Mouse (Mus musculus) midbrain, embryonic 16.5 days (tissue): ENCODE data around the gene Nob1. TPM values are rescaled to one million over a fixed set of nuclear protein-coding genes. Genes with fewer than 3 reads are reported as not detected.

Experiments
- ATAC-seq: fragments of 200-750 bp; cut with Nextera tagmentation; 2 replicates; pipeline ENCODE4 v1.8.0; 2017; ENCODE audit warnings: moderate TSS enrichment
- H3K27ac ChIP-seq: fragments of 300-500 bp; sonication (generic); 2 replicates; pipeline ENCODE4 v1.5.1; 2014; ENCODE audit warnings: mild to moderate bottlenecking, low read length, mixed read lengths
- H3K27me3 ChIP-seq: fragments of 300-500 bp; sonication (generic); 2 replicates; pipeline ENCODE4 v1.6.1; 2014; ENCODE audit warnings: low read depth, low read length, mixed read lengths; ENCODE audit not compliant: control insufficient read depth, insufficient read depth
- H3K36me3 ChIP-seq: fragments of 300-500 bp; sonication (generic); 2 replicates; pipeline ENCODE4 v1.6.1; 2014; ENCODE audit warnings: mild to moderate bottlenecking, low read length, moderate library complexity, mixed read lengths; ENCODE audit not compliant: control insufficient read depth, insufficient read depth
- H3K4me1 ChIP-seq: fragments of 300-500 bp; sonication (generic); 2 replicates; pipeline ENCODE4 v1.6.1; 2014; ENCODE audit warnings: mild to moderate bottlenecking, low read length, mixed read lengths; ENCODE audit not compliant: control insufficient read depth, insufficient read depth
- H3K4me2 ChIP-seq: fragments of 300-500 bp; sonication (generic); 2 replicates; pipeline ENCODE4 v1.6.1; 2014; ENCODE audit warnings: mild to moderate bottlenecking, low read length, mixed read lengths
- H3K4me3 ChIP-seq: fragments of 300-500 bp; sonication (generic); 2 replicates; pipeline ENCODE4 v1.5.1; 2014; ENCODE audit warnings: low read depth, mild to moderate bottlenecking, low read length, moderate library complexity, mixed read lengths
- H3K9ac ChIP-seq: fragments of 300-500 bp; sonication (generic); 2 replicates; pipeline ENCODE4 v1.6.1; 2014; ENCODE audit warnings: low read depth, low read length, mixed read lengths
- H3K9me3 ChIP-seq: fragments of 300-500 bp; sonication (generic); replicated peaks from 2 replicates; pipeline ENCODE4 v1.6.1; 2014; ENCODE audit warnings: mild to moderate bottlenecking, low read length, mixed read lengths; ENCODE audit not compliant: control insufficient read depth, poor library complexity, severe bottlenecking
- WGBS: fragments of 180-500 bp; shearing (Covaris S2); extraction: QIAGEN DNeasy Blood & Tissue Kit; methylation state at CpG from one replicate; pipeline ENCODE4 v1.1.7; 2014; 5-methylcytosine and 5-hydroxymethylcytosine counted together
- polyA plus RNA-seq: library from polyadenylated mRNA; unstranded; fragments of >200 nt; fragmentation: Nextera tagmentation; extraction: Ambion mirVana; gene quantifications from 2 replicates; pipeline ENCODE4 v1.2.1, GENCODE M21; 2015

Nob1 gene
- polyA plus RNA-seq, 1 experiment from 2014 or later, result 67.8 TPM

DNA sequence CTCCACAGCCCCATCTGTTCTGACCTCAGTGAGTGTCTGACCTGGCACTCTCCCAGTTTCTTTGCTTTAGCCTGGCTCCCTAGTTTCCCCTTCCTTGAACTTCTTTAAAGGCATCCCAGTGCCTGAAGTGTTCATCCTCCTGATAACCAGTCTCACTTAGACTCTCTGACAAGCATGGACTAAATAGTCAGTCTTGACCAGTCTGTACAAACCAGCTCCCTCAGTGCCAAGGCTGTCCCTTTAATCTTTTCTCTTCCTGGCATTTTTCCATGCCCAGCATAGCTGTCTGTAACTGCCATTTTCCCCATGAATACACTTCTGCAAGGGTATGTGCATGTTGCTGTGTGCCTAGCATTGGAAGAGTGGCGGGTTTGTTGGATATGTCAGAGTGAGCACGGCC, 39.8 kb downstream of the Nob1 start:
- 89% methylated on average over 2 of the region's 2 CpGs for WGBS
- Histone ChIP-seq H3K27ac (no peak overlapping the region), H3K27me3 (no peaks in the 10 kb centered on the region), H3K4me1 (no peaks in the 10 kb centered on the region), H3K4me3 (no peak overlapping the region), H3K9ac (0 out of 2 replicates have a peak overlapping the region, but pooled peaks have one; percentile 6), H3K4me2 (no peak overlapping the region), H3K36me3 (peaks cover 3% of the 10 kb centered on the region; the same call in 1 of the 2 replicates), H3K9me3 (no peaks in the 10 kb centered on the region)
- no peak for ATAC-seq

DNA sequence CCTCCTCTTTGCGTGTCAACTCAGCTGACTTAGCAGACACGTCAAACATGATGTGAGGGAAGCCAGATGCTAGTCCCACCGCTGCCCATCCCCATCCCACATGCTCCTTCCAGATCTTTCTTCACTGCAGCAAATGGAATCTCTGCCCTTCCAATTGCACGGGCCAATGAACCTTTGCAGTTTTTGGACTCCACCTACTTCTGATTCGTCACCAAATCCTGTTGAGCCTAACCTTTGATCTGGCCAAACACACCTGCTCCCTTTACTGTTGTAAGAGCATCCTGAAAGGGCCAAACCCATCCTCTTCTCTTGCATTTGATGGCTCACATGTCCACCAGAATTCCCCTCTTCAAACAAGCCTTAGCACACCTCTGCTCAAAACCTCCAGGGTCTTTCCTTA, 40.2 kb downstream of the Nob1 start:
- H3K27ac ChIP-seq, result no peak overlapping the region
- no peaks in the 10 kb centered on the region for H3K9me3 ChIP-seq
- no peaks in the 10 kb centered on the region for H3K27me3 ChIP-seq
- H3K4me1 ChIP-seq, result no peaks in the 10 kb centered on the region
- no peak for ATAC-seq
- 63% methylated on average over 5 of the region's 5 CpGs for WGBS
- no peak overlapping the region for H3K4me3 ChIP-seq
- H3K4me2 ChIP-seq, result no peak overlapping the region
- no peak overlapping the region for H3K9ac ChIP-seq
- H3K36me3 ChIP-seq, result peaks cover 3% of the 10 kb centered on the region; the same call in 1 of the 2 replicates

DNA sequence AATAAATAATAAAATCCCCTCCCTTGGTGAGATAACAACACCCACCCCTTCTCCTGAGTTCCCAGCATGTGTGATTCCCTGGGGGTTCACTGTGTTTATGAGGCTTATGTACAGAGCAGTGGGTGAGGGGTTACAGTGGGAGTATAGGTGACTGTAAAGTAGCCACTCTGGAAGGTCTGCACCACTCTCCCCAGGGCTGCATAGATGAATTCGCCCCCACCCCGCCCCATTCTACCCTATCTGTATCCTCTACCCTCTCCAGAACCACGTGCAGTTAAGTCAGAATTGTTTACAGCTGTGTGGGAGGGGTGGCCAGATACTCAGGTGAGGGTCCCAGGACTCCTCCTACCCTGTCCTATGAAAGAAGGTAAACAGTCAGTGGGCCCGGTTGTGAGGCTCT, 42.0 kb downstream of the Nob1 start:
- ATAC-seq, result no peak
- no peaks in the 10 kb centered on the region for H3K27me3 ChIP-seq
- H3K36me3 ChIP-seq, result peaks cover 9% of the 10 kb centered on the region; the same call in 1 of the 2 replicates
- H3K9ac ChIP-seq, result no peak overlapping the region
- no peaks in the 10 kb centered on the region for H3K4me1 ChIP-seq
- no peak overlapping the region for H3K27ac ChIP-seq
- H3K9me3 ChIP-seq, result no peaks in the 10 kb centered on the region
- H3K4me2 ChIP-seq, result no peak overlapping the region
- 77% methylated on average over 4 of the region's 4 CpGs for WGBS
- no peak overlapping the region for H3K4me3 ChIP-seq

DNA sequence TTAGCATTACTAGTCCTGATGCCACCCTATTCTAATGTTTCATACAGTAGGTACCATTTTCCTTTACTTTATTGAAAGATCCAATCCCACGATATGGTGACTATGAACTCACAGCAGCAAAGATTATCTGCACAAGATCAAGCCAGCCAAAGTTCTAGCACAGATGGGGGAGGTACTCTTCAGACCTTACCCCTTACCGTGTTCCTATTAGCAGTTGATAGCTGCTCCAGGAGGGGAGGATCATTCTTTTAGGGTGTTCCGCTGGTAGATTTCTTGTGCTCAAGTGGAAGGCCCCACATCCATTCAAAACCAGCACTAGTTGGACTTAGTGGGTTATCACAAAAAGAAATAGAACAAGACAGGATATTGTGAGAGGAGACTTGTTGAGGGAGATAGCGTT, 43.2 kb downstream of the Nob1 start:
- 95% methylated on average over 4 of the region's 4 CpGs for WGBS
- no peaks in the 10 kb centered on the region for H3K27me3 ChIP-seq
- no peaks in the 10 kb centered on the region for H3K9me3 ChIP-seq
- H3K4me2 ChIP-seq, result no peak overlapping the region
- H3K4me1 ChIP-seq, result no peaks in the 10 kb centered on the region
- no peak overlapping the region for H3K9ac ChIP-seq
- H3K27ac ChIP-seq, result no peak overlapping the region
- peaks cover 9% of the 10 kb centered on the region; the same call in 1 of the 2 replicates for H3K36me3 ChIP-seq
- H3K4me3 ChIP-seq, result no peak overlapping the region
- no peak for ATAC-seq

DNA sequence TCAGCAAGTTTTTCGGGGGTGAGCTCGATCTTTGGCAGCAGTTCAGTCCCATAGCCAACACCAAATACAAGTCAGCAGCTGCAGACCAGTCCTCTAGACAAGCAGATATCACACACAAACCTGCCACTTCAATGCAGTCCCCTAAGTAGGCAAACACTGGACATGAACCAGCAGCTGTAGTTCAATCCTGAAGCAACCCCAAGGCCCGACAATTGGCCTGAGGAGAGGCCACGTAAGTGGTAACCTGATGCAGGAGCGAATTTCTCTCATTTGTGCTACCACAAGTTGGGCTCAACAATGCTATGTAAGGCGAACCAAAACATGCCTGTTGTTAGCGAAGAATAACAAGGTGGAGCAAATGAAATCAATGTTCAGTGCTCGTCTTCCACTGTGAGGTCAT, 44.1 kb downstream of the Nob1 start:
- Histone ChIP-seq H3K36me3 (peaks cover 9% of the 10 kb centered on the region; the same call in 1 of the 2 replicates), H3K27ac (no peak overlapping the region), H3K9me3 (no peaks in the 10 kb centered on the region), H3K9ac (no peak overlapping the region), H3K4me2 (no peak overlapping the region), H3K4me1 (no peaks in the 10 kb centered on the region), H3K4me3 (no peak overlapping the region), H3K27me3 (no peaks in the 10 kb centered on the region)
- ATAC-seq, result no peak
- WGBS, result 95% methylated on average over 8 of the region's 8 CpGs

DNA sequence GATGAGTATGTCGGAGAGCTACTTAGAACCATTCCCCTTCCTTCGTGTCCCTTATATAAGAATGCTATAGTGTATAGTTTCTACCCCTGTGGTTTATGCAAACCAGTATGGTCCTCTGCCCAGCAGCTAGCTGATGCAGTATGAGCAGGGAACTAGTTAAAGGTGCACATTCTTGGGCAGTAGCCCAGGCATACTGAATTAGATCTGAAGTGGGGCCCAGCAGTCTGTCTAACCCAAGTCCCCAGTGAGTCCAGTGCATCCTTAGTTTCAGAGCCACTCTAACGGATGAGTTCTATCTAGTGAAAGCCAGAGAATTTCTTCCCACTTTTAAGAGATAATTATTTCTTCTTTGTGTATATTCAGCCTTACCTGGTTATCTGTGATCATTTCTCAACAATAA, 47.5 kb downstream of the Nob1 start:
- Histone ChIP-seq H3K4me2 (no peak overlapping the region), H3K36me3 (peaks cover 10% of the 10 kb centered on the region; the same call in 1 of the 2 replicates), H3K9ac (no peak overlapping the region), H3K4me3 (no peak overlapping the region), H3K27ac (no peak overlapping the region), H3K9me3 (no peaks in the 10 kb centered on the region), H3K27me3 (no peaks in the 10 kb centered on the region), H3K4me1 (no peaks in the 10 kb centered on the region)
- 94% methylated on average over 3 of the region's 3 CpGs for WGBS
- ATAC-seq, result no peak

DNA sequence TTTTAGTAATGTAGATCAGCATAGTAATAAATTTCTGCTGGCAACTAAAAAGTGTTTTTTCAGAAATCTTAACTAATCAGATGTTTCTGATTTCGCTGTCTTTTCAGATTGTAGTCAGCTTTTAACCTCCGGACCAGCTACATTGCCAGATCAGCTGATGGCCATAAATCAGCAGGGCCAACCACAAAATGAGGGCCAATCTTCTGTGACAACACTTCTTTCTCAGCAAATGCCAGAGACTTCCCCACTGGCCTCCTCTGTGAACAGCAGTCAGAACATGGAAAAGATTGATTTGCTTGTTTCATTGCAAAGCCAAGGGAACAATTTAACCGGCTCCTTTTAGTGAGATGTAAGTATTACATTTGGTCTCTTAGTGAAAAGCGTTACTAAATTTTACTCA, 54.5 kb downstream of the Nob1 start:
- H3K27me3 ChIP-seq, result no peaks in the 10 kb centered on the region
- no peaks in the 10 kb centered on the region for H3K9me3 ChIP-seq
- peaks cover 36% of the 10 kb centered on the region for H3K36me3 ChIP-seq
- H3K4me1 ChIP-seq, result no peaks in the 10 kb centered on the region
- no peak overlapping the region for H3K4me3 ChIP-seq
- WGBS, result 93% methylated on average over 4 of the region's 4 CpGs
- H3K9ac ChIP-seq, result no peak overlapping the region
- H3K4me2 ChIP-seq, result no peak overlapping the region
- no peak overlapping the region for H3K27ac ChIP-seq
- no peak for ATAC-seq

Other genes with a start within 250 kb of the Nob1 start
- 8.8 and 11.2 TPM in 2 replicates for gene Nfat5, start 131.6 kb downstream of the Nob1 start, polyA plus RNA-seq
- gene Nqo1, start 21.8 kb downstream of the Nob1 start, polyA plus RNA-seq, result 5.3 and 7.1 TPM in 2 replicates
- gene Wwp2, start 11.3 kb upstream of the Nob1 start, polyA plus RNA-seq, result 39.0 and 42.7 TPM in 2 replicates
- gene Psmd7, start 163.4 kb upstream of the Nob1 start, polyA plus RNA-seq, result 237 and 251 TPM in 2 replicates